Mouse (Mus musculus): Measurements from ENCODE around the gene Antxr2.

Gene Antxr2

GRCm38 (mm10) chr5:97839924-97840279, 190.9 kb downstream of the Antxr2 start:
- intact Hi-C loops (cut with DNase I), result no loop called here

- intact Hi-C loops (cut with DNase I), result no loop called here
These were observed 191.4 kb downstream of the Antxr2 start for GRCm38 (mm10) chr5:97839271-97839923.

- intact Hi-C loops (cut with DNase I), result no loop called here
These were observed 193.5 kb downstream of the Antxr2 start for GRCm38 (mm10) chr5:97837333-97837732.

- intact Hi-C loops (cut with DNase I), result no loop called here
These were observed 195.4 kb downstream of the Antxr2 start for GRCm38 (mm10) chr5:97835418-97835817.

GRCm38 (mm10) chr5:97834770-97835169, 196.1 kb downstream of the Antxr2 start:
- intact Hi-C loops (cut with DNase I), result no loop called here
